Mouse (Mus musculus) retina, adult 2 months (tissue): ENCODE measurements around the gene Rbms2.

Experiments used
- DNase-seq: peaks from one replicate; pipeline ENCODE4 v3.0.0-alpha.2; 2012; ENCODE audit warnings: low read depth, low spot score

The Rbms2 gene

DNA sequence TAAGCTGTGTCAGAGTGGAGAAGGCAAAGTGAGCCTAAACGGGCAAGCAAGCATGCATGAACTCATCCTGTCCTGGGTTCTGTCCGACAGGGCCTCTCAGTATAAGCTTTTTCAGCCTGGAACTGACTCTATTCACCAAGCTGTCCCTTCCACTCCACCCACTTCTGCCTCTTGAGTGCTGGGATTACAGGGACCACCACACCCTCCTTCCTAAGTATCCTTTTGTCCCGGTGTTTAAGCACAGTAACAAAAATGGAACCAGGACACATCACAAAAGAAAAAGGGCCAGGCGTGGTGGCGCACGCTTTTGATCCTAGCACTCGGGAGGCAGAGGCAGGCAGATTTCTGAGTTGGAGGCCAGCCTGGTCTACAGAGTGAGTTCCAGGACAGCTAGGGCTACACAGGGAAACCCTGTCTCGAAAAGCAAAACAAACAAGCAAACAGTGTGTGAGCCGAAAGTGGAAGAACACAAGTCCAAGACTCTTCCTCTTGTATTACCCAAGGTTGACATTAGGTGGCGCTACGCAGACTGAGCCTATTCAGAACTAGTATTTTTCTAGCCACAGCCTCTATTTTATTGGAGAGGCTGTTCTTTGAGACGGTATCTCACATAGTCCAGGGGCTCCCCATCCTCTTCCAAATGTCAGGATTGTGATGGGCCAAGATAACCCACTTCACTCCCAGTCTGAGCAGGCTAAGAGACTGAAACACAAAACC, 39.7 kb downstream of the Rbms2 start:
- peak; percentile 39 for DNase-seq

- DNase-seq = no peak
Measured at GRCm38 (mm10) chr10:128135374-128135773, 44.7 kb downstream of the Rbms2 start.

DNA sequence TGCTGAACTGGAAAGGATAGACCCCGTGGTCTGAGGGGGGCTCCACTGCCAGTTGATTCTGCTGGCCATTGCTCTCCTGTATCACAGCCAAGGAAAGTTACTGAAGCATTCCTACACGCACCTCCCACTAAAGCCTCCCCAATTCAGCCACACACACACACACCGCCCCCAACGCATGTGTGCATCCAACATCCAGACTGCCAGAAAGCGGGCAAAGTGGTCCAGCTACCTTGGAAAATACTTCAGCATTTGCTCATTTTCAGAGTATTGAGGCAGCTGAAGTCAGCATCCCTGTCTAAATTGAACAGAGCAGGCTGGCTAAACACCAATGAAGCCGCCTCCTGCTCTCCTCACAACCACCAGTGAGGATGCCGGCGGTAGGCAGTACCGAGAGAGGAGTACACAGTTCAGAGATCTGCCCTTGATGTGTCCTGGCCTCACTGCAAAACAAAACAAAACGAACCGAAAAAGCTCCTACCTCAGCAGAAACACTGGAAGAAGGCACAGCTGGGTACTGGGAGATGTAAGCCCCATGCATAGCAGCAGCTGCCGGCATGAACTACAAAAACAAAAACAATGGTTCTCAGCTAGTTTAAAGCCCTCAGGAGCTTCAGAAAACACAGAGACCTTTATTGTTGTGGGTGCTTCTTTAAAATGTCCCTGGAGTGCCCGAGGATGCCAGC, 46.3 kb downstream of the Rbms2 start:
- DNase-seq = no peak

DNA sequence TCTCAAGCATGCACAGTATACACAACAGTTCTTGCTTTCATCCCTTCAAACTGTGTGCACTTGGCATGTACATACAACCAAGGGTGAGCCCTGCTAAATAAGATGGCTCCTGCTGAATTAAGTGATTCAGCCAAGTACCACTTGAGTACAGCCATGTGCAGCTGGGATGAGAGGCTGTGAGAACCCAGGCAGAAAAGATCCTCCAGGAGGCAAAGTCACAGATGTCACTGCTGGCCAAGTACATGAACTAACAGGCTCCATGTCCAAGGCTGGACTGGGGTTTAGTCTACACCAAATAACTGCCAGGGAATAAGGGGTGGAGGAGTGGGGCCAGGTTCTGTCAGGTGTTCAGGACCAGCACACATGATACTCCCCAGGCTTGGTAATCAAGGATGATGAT, 48.3 kb downstream of the Rbms2 start:
- DNase-seq = no peak

- DNase-seq = no peak
Measured at GRCm38 (mm10) chr10:128131297-128131696, 48.8 kb downstream of the Rbms2 start.

DNA sequence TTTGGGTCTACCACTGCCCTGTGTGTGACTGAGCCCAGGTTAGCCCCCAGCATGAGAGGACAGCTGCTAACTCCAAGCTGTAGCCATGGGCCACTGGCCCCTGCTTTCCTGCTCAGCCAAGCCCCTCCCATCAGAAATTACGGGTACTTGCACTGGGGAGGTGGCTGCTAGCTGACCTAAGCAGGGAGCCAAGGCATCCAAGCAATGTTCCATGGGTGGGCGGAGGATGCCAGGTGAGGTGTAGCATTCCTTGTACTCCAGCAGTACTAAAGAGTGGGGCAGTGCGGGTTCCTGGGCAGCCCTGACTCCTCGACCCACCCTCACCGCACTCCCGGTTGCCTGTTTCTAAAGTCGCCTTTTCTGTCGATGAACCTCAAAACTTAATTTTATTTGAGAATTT, 52.0 kb downstream of the Rbms2 start:
- DNase-seq = no peak

GRCm38 (mm10) chr10:128127497-128127896, 52.6 kb downstream of the Rbms2 start:
- no peak for DNase-seq

GRCm38 (mm10) chr10:128125951-128126350, 54.1 kb downstream of the Rbms2 start:
- DNase-seq = no peak

DNA sequence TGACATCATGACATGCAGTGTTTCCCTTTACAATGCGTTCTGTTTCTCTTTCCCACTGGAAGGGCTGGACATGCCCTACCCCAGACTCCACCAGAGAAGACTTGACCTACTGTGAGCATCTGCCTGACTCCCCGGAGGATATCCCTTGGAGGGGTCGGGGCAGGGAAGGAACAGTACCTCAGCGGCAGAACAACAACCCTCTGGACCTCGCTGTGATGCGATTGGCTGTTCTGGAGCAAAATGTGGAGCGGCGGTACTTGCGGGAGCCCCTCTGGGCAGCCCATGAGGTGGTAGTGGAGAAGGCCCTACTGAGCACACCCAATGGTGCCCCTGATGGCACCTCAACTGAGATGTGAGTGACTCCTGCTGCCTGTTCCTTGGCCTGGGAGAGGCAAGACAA, 55.3 kb downstream of the Rbms2 start:
- no peak for DNase-seq

- no peak for DNase-seq
Measured at GRCm38 (mm10) chr10:128123833-128124232, 56.3 kb downstream of the Rbms2 start.

GRCm38 (mm10) chr10:128111227-128111626, 68.9 kb downstream of the Rbms2 start:
- no peak for DNase-seq

- no peak for DNase-seq
Measured at GRCm38 (mm10) chr10:128110103-128110761, 69.9 kb downstream of the Rbms2 start.

DNA sequence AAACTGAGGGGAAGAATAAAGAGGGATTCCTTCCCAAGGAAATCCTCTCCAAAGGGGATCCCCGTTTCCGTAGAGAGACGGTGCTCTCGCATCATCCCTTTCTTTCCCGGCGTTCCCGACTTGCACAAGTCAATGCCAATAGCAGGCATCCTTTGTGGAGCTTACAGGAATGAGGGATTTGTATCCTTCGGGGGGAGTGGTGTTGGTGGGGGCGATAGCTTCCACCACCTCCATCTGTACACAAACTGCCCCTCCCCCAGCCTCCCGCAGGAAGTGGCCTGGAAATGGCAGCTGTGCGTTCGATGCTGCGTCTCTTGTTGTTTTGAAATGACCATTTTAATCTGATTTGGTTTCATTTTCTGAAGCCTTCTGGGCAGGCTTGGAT, 82.5 kb downstream of the Rbms2 start:
- no peak for DNase-seq

- peak; percentile 68 for DNase-seq
Measured at GRCm38 (mm10) chr10:128096693-128097586, 83.2 kb downstream of the Rbms2 start.

GRCm38 (mm10) chr10:128096313-128096692, 83.8 kb downstream of the Rbms2 start:
- DNase-seq = no peak

GRCm38 (mm10) chr10:128095003-128095636, 85.0 kb downstream of the Rbms2 start:
- no peak for DNase-seq

DNA sequence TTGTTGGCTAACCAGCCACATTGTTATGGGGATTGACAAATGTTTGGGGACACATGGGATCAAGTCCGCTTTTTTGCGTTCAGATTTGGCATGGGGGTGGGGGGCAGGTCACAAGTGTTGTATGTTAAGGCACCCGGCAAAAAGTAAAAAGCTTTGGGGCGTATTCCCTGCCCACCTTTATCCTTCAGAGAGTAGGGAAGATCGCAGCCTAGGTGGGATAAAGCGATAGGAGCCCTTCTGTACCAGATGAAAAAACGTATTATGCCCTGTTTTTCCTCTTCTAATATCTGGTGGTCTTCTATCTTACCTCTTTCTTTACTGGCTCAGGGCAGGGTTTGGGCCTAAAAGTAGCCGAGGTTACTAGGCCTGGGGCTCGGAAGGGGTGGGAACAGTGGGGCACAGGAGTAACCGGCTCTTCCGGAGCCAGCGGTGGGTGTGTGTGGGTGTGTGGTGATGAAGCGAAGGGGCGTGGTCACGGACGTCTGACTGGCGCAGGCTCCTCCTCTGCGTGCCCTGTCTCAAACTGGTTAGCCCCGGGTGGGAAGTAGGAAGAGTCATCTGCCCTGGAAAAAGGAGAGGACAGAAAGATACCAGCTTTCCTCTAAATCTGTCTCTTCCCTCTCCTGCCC, 85.6 kb downstream of the Rbms2 start:
- no peak for DNase-seq

GRCm38 (mm10) chr10:128093496-128094294, 86.4 kb downstream of the Rbms2 start:
- no peak for DNase-seq

- DNase-seq = no peak
Measured at GRCm38 (mm10) chr10:128092506-128093495, 87.3 kb downstream of the Rbms2 start.
